Mouse (Mus musculus): Measurements from ENCODE around the gene Bcas3.

GRCm38 (mm10) chr11:85754631-85755502 is 401.9 kb downstream of the Bcas3 start:
- TF ChIP-seq POLR2A (IDR thresholded peaks at IDR 0.05; ENCODE audit: low read depth, low read length) (no peak), CTCF (IDR thresholded peaks at IDR 0.05; ENCODE audit: extremely low read depth, insufficient read depth, insufficient read length, insufficient replicate concordance) (no peak)
